Mouse (Mus musculus) spleen, adult 12 weeks (tissue): ENCODE measurements around the gene Nf1.

ENCODE experiments used
- DNase-seq: peaks from one replicate; pipeline ENCODE4 v3.0.0; 2022; ENCODE audit warnings: low spot score

Gene Nf1

GRCm38 (mm10) chr11:79527739-79528384 is 188.4 kb downstream of the Nf1 start:
- peak; percentile 8 for DNase-seq

- no peak for DNase-seq
These were observed 189.1 kb downstream of the Nf1 start for GRCm38 (mm10) chr11:79528601-79529000.

- no peak for DNase-seq
These were observed 189.7 kb downstream of the Nf1 start for GRCm38 (mm10) chr11:79529226-79529625.

- no peak for DNase-seq
These were observed 190.2 kb downstream of the Nf1 start for GRCm38 (mm10) chr11:79529736-79530135.

GRCm38 (mm10) chr11:79530333-79530761 is 190.9 kb downstream of the Nf1 start, which contains the start of the genes Evi2 and Evi2a:
Gene Evi2 (minus strand): TSS chr11:79530589.
Gene Evi2a (minus strand): TSS chr11:79530609.
- DNase-seq, result peak; percentile 8

GRCm38 (mm10) chr11:79530774-79531173 is 191.3 kb downstream of the Nf1 start:
- no peak for DNase-seq

GRCm38 (mm10) chr11:79531485-79531884 is 192.0 kb downstream of the Nf1 start:
- DNase-seq, result no peak

GRCm38 (mm10) chr11:79533311-79533710 is 193.8 kb downstream of the Nf1 start:
- no peak for DNase-seq

GRCm38 (mm10) chr11:79533950-79534690 is 194.6 kb downstream of the Nf1 start:
- no peak for DNase-seq

GRCm38 (mm10) chr11:79535554-79535953 is 196.1 kb downstream of the Nf1 start:
- DNase-seq, result no peak

GRCm38 (mm10) chr11:79536293-79536692 is 196.8 kb downstream of the Nf1 start:
- no peak for DNase-seq

GRCm38 (mm10) chr11:79552622-79553021 is 213.1 kb downstream of the Nf1 start:
- no peak for DNase-seq

- no peak for DNase-seq
These were observed 221.0 kb downstream of the Nf1 start for GRCm38 (mm10) chr11:79560536-79560935.

- DNase-seq, result no peak
These were observed 224.0 kb downstream of the Nf1 start for GRCm38 (mm10) chr11:79563493-79563892.

- no peak for DNase-seq
These were observed 227.5 kb downstream of the Nf1 start for GRCm38 (mm10) chr11:79566947-79567346.

- no peak for DNase-seq
These were observed 228.9 kb downstream of the Nf1 start for GRCm38 (mm10) chr11:79568197-79568911.

- DNase-seq, result no peak
These were observed 230.8 kb downstream of the Nf1 start for GRCm38 (mm10) chr11:79570319-79570718.

GRCm38 (mm10) chr11:79573836-79574235 is 234.3 kb downstream of the Nf1 start:
- DNase-seq, result no peak

- DNase-seq, result no peak
These were observed 236.0 kb downstream of the Nf1 start for GRCm38 (mm10) chr11:79575383-79576073.

GRCm38 (mm10) chr11:79577741-79578140 is 238.2 kb downstream of the Nf1 start:
- DNase-seq, result peak; percentile 60

GRCm38 (mm10) chr11:79580660-79581059 is 241.2 kb downstream of the Nf1 start:
- no peak for DNase-seq

- no peak for DNase-seq
These were observed 241.8 kb downstream of the Nf1 start for GRCm38 (mm10) chr11:79581257-79581656.
